Mouse (Mus musculus) ES-E14 (cell line): ENCODE results near the gene Myo3b.

Experiments used
- CHD2 ChIP-seq: IDR thresholded peaks from 2 replicates; pipeline ENCODE4 v1.6.1; 2014; ENCODE audit warnings: mild to moderate bottlenecking, low read depth, low read length, inconsistent platforms
- HCFC1 ChIP-seq: IDR thresholded peaks from 2 replicates; pipeline ENCODE4 v1.6.1; 2012; ENCODE audit warnings: low read length, inconsistent platforms, borderline replicate concordance; ENCODE audit not compliant: insufficient read depth

DNA sequence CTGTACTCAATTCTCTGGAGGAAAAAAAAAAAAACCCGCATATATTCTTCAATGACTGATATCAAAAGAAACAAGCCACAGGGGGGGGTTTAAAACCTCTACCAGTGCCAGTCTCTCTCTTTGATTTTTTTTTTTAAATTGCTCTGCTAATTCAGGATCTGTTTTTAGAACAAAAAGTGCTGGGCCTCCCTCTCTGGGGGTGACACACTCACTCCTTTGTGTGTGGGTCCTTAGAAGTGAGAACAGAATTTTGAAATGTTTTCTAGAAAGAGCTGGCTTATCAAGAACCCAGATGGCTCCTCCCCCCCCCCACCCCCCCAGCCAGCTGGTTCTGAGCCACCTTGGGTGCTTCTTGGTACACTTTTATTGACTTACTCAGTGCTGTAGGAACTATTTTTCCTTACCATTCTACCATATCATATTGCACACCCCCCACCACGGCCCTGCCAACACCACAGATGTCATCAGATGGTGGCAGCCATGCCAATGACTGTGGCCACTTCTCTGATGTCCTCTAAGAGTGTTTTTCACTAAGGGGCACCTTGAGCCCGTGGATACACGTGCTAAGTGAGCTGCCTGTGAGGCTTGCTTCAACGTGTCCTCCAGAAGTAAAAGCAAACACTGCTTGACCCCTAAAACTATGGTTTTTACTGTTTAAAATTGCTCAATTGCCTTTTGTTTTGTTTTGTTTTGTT is 280.1 kb downstream of the Myo3b start:
- TF ChIP-seq CHD2 (no peak), HCFC1 (no peak)
